Mouse (Mus musculus): Measurements from ENCODE around the gene Ccr7.

The Ccr7 gene

DNA sequence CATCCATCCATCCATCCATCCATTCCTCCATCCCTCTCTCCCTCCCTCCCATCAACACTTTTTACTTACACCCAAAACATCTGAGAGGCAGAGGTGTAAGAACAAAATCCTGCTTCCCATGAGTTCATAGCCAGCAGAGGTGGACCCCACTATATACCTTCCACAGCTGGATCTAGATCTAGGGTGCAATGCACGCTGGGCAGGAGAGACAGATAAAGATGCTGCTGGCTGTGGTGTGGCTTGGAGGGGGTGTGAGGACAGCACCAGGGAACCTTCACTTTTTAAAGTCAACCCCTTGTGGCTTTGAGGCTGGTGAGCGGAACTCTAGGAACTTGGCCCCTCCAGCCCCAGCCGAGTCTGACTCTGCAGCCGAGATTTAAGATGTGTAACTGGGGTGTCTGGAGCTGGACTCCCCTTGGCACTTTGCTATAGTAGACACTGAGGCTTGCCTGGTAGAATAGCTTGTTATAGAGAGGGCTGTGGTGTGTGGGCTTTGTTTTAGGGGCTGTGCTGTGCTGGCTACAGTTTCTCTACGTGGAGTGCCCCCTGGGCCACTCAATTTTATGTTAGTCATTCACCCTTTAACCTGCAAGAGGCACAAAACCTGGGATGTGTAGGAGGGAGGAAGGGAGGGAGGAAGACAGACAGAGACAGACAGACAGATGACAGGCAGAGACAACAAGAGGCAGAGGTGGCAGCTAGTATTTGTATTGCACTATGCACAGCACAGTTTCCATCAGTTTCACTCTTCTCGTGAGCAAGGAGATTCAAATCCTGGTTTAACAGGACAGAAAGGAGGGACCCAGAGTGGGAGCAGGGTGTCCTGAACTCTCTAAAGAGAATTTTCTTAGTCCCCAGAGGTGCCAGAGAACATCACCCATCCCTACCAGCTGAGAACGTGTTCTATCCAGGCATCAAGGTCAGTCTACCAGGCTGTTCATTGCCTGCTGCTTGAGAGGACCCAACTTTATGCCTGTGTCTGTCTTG, 817 bp downstream of the Ccr7 start:
- no peak for DNase-seq (ENCODE audit: low read depth)

DNA sequence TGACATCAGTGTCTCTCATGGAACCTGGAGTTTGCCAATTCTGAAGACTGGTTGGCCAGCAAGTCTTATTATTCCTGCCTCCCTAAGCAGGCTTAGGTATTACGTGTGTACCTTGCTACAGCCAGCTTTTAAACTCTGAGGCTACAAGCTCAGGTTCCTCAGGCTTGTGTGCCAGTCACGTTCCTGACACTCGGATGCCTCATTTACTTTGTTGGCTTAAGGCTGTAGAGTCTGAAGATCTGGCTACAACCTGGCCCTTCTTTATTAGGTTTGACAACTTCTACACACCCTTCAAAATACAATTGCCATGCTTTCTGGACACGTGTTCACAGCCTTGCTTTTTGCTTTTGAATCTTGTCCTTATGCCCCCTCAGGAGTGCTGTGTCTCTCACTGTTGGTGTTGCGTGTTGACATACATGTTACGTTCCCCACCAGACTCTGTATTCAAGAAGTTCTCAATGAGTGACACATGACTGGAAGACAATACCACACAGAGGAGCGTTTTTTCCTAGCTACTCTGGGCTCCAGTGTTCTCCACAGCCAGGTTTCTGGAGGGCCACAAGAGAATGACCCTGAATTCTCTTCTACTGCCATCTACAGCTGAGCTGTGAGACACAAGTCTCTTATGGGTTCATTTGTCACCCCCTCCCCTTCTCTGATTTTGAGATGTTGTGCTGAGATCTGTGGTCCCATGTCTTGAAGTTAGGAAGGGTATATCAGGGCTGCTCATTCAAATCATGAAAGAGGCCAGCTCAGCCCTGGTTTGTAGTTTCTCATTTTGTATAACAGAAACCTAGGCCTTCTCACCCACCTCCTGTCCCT, 2.3 kb downstream of the Ccr7 start:
- no peak for DNase-seq (ENCODE audit: low read depth)

DNA sequence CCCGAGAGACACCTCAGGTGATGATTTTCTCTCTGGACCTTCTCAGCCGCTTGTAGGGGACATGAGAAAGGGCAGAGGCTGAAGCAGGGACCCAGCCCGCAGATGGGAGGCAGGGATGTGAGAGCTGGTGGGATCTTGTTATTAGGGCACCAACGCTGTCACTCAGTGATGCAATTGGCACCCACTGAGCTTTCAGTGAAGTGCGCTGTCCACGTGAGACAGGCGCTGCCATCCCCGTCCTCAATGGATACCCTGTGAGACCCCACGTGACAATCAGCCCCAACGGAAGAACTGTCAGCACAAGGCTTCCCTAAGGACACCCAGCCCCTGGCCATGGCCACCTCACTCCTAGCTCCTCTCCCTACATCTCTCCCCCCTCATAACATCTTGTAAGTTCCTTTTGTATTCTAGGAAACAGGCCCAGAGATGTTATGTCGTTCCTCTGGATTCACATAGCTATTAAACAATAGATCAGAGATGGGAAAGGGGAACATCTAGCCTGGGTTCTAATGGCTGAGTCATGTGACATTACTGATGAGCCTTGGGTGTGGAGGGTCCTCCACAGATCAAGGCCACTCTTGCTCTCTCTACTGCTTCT, 3.4 kb downstream of the Ccr7 start:
- DNase-seq (ENCODE audit: low read depth) = no peak

GRCm38 (mm10) chr11:99150889-99151288, 4.0 kb downstream of the Ccr7 start:
- no peak for DNase-seq (ENCODE audit: low read depth)

DNA sequence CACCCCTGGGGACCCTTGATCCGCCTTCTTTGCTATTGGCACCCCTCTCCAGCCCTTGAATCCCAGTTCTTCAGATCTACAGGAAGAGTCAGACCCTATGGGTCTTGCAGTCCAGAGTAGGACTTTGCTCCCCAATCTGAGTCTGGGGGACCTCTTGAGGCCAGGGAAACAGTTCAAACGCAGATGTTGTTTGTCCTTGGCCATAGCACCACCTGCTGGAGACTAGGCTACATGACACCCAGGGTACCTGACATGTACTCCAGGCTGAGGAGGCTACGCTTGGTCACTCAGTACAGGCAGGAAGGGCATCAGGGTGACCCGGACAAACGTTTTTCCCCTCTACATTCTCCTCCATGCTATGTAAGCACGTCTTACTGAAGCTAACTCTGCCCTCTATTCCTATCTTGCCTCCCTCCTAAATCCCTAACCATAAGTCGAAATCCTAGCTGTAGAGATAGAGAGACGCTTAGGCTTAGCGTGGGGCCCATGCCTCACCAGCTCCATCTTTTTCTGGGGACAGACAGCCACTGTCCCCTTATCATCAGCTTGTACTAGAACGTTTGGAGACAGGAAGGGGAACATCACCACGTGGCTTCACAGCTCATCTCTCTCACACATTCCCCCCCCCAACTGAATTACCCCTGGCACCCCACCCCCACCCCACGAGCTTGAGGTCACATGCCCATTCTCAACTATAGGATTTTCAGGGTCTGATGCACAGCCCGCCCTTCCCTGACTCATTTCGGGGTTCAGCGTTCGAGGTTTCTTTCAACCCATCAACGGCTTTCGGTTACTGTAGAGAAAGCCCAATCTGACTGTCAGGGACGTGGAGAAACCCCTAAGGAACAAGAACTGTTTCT, 4.7 kb downstream of the Ccr7 start:
- no peak for DNase-seq (ENCODE audit: low read depth)

DNA sequence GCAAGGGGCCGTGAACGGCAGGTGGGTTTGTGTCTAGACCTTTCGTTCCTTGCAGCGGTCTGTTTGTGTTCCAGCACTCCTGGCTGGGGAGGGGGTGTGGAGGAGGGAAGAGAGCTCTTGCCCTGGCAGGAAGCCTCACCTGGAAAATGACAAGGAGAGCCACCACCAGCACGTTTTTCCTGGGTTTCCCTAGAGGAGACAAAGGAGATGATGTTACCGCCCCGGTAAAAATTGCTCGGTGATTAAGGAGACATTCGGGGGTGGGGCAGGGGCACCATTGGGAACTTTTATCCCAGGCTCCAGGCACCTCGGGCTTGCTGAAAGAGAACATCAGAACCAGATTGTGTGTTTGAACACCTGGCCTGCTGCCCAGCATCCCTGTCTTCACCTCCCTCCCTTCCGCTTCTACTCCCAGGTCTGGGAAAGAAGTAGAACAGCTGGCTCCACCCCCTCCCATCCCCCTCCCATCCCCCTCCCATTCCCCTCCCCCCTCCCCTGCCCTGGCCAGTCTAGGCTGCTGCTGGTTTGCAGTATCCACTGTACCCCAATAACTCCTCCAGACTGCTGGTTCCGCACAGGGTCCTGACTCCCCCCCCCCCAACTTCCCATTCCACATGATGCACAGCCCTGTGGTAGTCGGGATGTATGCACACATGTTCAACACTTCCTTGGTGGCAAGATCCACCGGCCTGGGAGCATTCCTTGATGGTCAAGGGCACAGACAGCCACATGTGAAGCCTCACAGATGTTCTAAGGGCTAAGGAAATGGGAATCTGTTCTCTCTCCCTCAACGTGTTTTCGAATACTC, 5.8 kb downstream of the Ccr7 start:
- no peak for DNase-seq (ENCODE audit: low read depth)

GRCm38 (mm10) chr11:99148400-99148799, 6.5 kb downstream of the Ccr7 start:
- no peak for DNase-seq (ENCODE audit: low read depth)

DNA sequence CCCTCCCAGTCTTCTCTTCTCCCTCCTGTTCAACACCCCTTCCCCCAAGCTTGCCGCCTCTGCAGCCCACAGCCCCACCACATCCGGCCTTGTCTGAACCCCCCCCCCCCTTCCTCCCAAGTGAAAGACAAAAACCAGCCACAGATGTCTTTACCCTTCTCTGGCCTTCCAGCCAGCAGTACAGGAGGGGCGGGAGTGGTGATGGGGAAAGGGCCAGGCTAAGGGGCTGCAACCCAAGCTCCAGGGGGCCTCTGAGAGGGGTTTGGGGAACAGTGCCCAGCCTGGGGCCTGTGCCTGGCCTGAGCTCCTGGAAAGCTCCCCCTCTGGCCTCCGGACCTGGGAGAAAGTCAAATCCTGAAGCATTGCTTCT, 7.0 kb downstream of the Ccr7 start:
- no peak for DNase-seq (ENCODE audit: low read depth)

DNA sequence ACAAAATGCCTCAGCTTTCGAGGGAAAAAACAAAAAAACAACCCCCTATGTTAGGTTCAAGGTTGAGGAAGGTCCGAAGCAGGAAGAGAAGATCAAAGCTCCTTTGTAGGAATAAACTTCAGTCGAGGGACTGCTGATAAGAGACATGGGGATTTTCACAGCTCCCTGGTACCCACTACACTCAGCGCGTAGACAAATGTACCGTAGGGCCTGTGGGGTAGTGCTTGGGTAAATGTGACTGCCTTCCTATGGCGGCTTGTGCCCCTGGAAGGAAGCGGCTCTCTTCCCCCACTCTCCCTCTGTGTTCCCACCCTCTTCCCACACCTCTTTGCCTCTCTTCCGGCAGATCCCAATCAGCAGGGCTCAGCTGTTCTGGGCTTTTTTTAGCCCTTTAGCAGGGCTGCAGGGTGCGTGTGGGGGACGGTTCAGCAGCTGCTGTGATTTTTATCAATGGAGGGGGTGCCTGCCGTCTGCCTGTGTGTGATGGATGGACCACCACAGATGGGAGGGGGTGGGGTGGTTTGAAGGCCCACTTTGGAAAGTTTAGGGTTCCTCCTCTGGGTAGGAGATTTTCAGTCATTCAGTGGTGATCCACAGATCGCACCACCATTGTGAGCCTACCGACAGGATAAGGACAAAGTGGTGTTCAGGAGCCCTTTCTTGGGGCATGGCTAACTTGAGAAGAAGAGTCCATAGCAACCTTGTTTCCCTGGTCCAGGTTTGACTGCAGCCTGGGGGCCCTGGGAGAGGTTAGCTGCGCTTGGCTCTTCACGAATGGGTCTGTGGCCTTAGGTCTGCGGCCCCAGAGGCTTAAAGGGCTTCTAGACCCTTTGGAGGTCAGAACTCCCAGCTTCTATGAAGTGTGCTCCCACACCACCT, 7.6 kb downstream of the Ccr7 start:
- DNase-seq (ENCODE audit: low read depth) = no peak

DNA sequence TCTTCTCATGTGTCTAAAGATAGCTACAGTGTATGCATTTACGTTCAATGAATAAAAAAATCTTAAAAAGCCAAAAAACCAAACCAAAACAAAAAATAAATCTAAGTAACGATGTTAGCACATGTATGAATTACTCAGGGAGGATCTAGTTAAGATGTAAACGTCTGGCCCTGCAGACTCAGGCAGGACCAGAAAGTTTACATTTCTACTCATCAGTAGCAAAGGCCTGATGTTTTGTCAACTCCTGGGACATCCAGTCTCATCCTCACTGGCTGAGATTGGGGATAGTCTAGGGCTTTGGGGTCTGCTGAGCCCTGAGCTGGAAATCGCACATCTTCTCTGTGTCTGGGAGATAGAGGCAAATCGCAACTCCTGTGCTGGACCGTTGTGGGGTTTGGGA, 8.3 kb downstream of the Ccr7 start:
- DNase-seq (ENCODE audit: low read depth) = no peak

- no peak for DNase-seq (ENCODE audit: low read depth)
Measured at GRCm38 (mm10) chr11:99145765-99146164, 9.1 kb downstream of the Ccr7 start.

DNA sequence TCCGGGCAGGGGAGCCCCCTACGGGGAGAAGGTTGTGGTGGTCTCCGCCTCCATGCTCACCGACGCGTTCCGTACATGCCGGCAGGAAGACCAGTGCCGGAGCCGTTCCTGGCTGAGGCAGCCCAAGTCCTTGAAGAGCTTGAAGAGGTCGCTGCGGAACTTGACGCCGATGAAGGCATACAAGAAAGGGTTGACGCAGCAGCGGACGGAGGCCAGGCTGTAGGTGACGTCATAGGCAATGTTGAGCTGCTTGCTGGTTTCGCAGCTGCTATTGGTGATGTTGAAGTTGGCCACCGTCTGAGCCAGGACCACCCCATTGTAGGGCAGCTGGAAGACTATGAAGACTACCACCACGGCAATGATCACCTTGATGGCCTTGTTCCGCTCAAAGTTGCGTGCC, 9.9 kb downstream of the Ccr7 start:
- no peak for DNase-seq (ENCODE audit: low read depth)

DNA sequence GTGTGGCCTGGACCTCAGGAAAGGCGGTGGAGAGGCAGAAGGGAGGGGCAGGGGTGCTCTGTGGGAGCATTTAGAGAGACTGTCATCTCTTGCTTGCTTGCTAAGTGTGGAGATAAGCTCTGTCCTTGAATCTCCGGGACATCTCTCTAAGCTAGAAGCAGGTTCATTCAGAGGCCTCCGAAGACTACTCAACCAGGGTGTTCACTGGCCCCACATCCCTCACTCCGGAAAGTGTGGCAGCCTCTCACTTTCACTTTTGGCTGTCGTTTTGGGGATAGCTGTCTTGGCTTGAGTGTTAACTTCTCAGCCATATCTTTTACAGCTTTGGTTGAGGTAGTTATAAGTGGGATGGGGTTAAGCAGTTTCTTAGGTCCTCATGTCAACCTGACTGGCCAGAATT, 10.4 kb downstream of the Ccr7 start:
- DNase-seq (ENCODE audit: low read depth) = no peak

- DNase-seq (ENCODE audit: low read depth) = no peak
Measured at GRCm38 (mm10) chr11:99143123-99144082, 11.5 kb downstream of the Ccr7 start.

- DNase-seq (ENCODE audit: low read depth) = no peak
Measured at GRCm38 (mm10) chr11:99142493-99143095, 12.3 kb downstream of the Ccr7 start.

GRCm38 (mm10) chr11:99142046-99142445, 12.8 kb downstream of the Ccr7 start:
- no peak for DNase-seq (ENCODE audit: low read depth)

GRCm38 (mm10) chr11:99141600-99141999, 13.3 kb downstream of the Ccr7 start:
- DNase-seq (ENCODE audit: low read depth) = peak; percentile 84

DNA sequence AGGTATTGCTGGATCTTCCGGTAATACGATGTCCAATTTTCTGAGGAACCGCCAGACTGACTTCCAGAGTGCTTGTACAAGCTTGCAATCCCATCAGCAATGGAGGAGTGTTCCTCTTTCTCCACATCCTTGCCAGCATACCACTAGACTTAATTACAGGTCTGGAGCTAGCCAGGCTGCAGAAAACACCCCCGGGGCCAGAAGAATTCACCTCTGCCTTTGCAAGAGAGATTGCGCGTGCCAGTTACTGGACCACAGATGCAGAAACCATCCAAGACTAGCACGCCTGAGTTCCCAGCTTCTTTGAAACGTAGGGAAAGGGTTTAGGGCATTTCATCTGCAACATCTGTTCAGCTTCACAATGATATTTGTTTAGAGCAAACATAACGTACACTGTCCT, 15.9 kb downstream of the Ccr7 start:
- DNase-seq (ENCODE audit: low read depth) = no peak

Data from fibroblast of lung, adult 2 months (primary cell).